7 mouse cellular contexts compared by ENCODE assay signal in genomic region chr5:125140151-125140699, GRCm38 (mm10). TPM values are rescaled to one million over a fixed set of nuclear protein-coding genes. Genes with fewer than 3 reads are reported as not detected.
A peak's percentile ranks its signal among the peaks of the same experiment; 100 is the strongest.
DNase-seq lines count a peak whose midpoint lies in the region; ATAC-seq and TF ChIP-seq lines count a peak whose summit lies in the region.

No protein-coding gene starts in this region.

- peak; percentile 52 for ATAC-seq in heart, embryonic 14.5 days (ENCODE audit: insufficient number of reproducible peaks, insufficient read depth, low FRiP score, low read depth)
- 0 out of 2 replicates have a peak, but pooled peaks have one; percentile 6 for ATAC-seq in kidney, postnatal 0 days (replicated peaks; ENCODE audit: low FRiP score, low read depth)
- 0 out of 2 replicates have a peak, but pooled peaks have one; percentile 10 for ATAC-seq in liver, embryonic 13.5 days (ENCODE audit: low read depth)

- no peak for TF ChIP-seq POLR2A in brain, embryonic 14.5 days (IDR thresholded peaks at IDR 0.05; ENCODE audit: borderline replicate concordance, extremely low read depth, insufficient read depth, insufficient read length, poor library complexity, severe bottlenecking)
- no peak for TF ChIP-seq POLR2A in olfactory bulb, adult 2 months (IDR thresholded peaks at IDR 0.05; ENCODE audit: insufficient read depth, low read depth, low read length)

- no peaks in the 10 kb centered on the region for H3K36me3 ChIP-seq in heart, embryonic 14.5 days (ENCODE audit: control insufficient read depth, insufficient read depth, low read length)
- no peaks in the 10 kb centered on the region for H3K36me3 ChIP-seq in kidney, postnatal 0 days (ENCODE audit: insufficient read depth, low read length)
- H3K36me3 ChIP-seq in liver, embryonic 13.5 days = no peaks in the 10 kb centered on the region

- no peak for TF ChIP-seq CTCF in brain, embryonic 14.5 days (IDR thresholded peaks at IDR 0.05; ENCODE audit: borderline replicate concordance, extremely low read depth, insufficient read depth, insufficient read length)
- TF ChIP-seq CTCF in kidney, postnatal 0 days (IDR thresholded peaks at IDR 0.05; ENCODE audit: low read depth) = no peak
- no peak for TF ChIP-seq CTCF in olfactory bulb, adult 2 months (IDR thresholded peaks at IDR 0.05; ENCODE audit: insufficient read depth, low read depth, low read length)

- H3K27ac ChIP-seq in heart, embryonic 14.5 days (replicated peaks in 1 of 2; ENCODE audit: control insufficient read depth in 1 of 2, insufficient read depth in 1 of 2, low read depth in 2 of 2, low read length in 2 of 2) = peak overlapping the region; percentile 96 to 98
- H3K27ac ChIP-seq in kidney, postnatal 0 days = peak overlapping the region; percentile 98
- H3K27ac ChIP-seq in liver, embryonic 13.5 days = peak overlapping the region; percentile 79
- peak overlapping the region; percentile 100 for H3K27ac ChIP-seq in olfactory bulb, adult 2 months (ENCODE audit: insufficient read depth, low read depth, low read length)

- H3K27me3 ChIP-seq in heart, embryonic 14.5 days (ENCODE audit: control insufficient read depth, insufficient read depth, low read length) = no peaks in the 10 kb centered on the region
- H3K27me3 ChIP-seq in kidney, postnatal 0 days (ENCODE audit: insufficient read depth, low read length) = no peaks in the 10 kb centered on the region
- H3K27me3 ChIP-seq in liver, embryonic 13.5 days = no peaks in the 10 kb centered on the region

- WGBS in heart, embryonic 14.5 days = 4% methylated on average over 18 of the region's 19 CpGs
- WGBS in kidney, postnatal 0 days = 32% methylated on average over 19 of the region's 19 CpGs
- WGBS in liver, embryonic 13.5 days (ENCODE audit: insufficient replicate concordance) = 61% methylated on average over 19 of the region's 19 CpGs
- 10% methylated on average over 19 of the region's 19 CpGs for WGBS in olfactory bulb, adult 2 months

- peaks cover 66 to 76% of the 10 kb centered on the region in 2 experiments for H3K4me1 ChIP-seq in heart, embryonic 14.5 days (ENCODE audit: control insufficient read depth in 2 of 2, insufficient read depth in 2 of 2, low read length in 2 of 2)
- peaks cover 63% of the 10 kb centered on the region for H3K4me1 ChIP-seq in kidney, postnatal 0 days (replicated peaks; ENCODE audit: insufficient read depth, low read length)
- H3K4me1 ChIP-seq in liver, embryonic 13.5 days (replicated peaks) = peaks cover 70% of the 10 kb centered on the region
- H3K4me1 ChIP-seq in olfactory bulb, adult 2 months (ENCODE audit: control insufficient read depth, insufficient read depth, low read length) = peaks cover 78% of the 10 kb centered on the region

- H3K9ac ChIP-seq in heart, embryonic 14.5 days (ENCODE audit: low read length) = peak overlapping the region; percentile 71
- peak overlapping the region; percentile 52 for H3K9ac ChIP-seq in kidney, postnatal 0 days (ENCODE audit: low read depth, low read length)
- 0 out of 2 replicates have a peak overlapping the region, but pooled peaks have one; percentile 41 for H3K9ac ChIP-seq in liver, embryonic 13.5 days

- H3K4me2 ChIP-seq in heart, embryonic 14.5 days (ENCODE audit: low read length) = peak overlapping the region; percentile 76
- peak overlapping the region; percentile 58 for H3K4me2 ChIP-seq in kidney, postnatal 0 days (ENCODE audit: low read length)
- H3K4me2 ChIP-seq in liver, embryonic 13.5 days = peak overlapping the region; percentile 39

- no peaks in the 10 kb centered on the region for H3K9me3 ChIP-seq in heart, embryonic 14.5 days (ENCODE audit: control insufficient read depth, low read length)
- H3K9me3 ChIP-seq in kidney, postnatal 0 days (replicated peaks; ENCODE audit: low read length) = no peaks in the 10 kb centered on the region
- no peaks in the 10 kb centered on the region for H3K9me3 ChIP-seq in liver, embryonic 13.5 days (replicated peaks)

- peak overlapping the region; percentile 36 to 38 for H3K4me3 ChIP-seq in heart, embryonic 14.5 days (ENCODE audit: control insufficient read depth in 1 of 2, insufficient read depth in 1 of 2, low read depth in 1 of 2, low read length in 2 of 2)
- peak overlapping the region; percentile 24 for H3K4me3 ChIP-seq in kidney, postnatal 0 days (replicated peaks; ENCODE audit: low read depth, low read length)
- 0 out of 2 replicates have a peak overlapping the region, but pooled peaks have one; percentile 10 for H3K4me3 ChIP-seq in liver, embryonic 13.5 days (replicated peaks)
- peak overlapping the region; percentile 31 for H3K4me3 ChIP-seq in olfactory bulb, adult 2 months (ENCODE audit: insufficient read depth, low read depth, low read length)

- DNase-seq in brain, embryonic 14.5 days (ENCODE audit: low read depth) = peak; percentile 95
- peak; percentile 77 for DNase-seq in fibroblast of lung, adult 2 months (ENCODE audit: low read depth)
- no peak for DNase-seq in kidney, postnatal 0 days (ENCODE audit: low spot score)
- DNase-seq in liver, embryonic 13.5 days = no peak
- no peak for DNase-seq in thymus, postnatal 14 days

RNA-seq across cellular contexts. Expression of gene Ncor2, which starts 38.8 kb away (rescaled TPM):
- polyA plus RNA-seq in brain, embryonic 14.5 days (2012; rRNA removed) = 31.6 and 71.5 TPM in 2 replicates
- polyA plus RNA-seq in heart, embryonic 14.5 days (2014; fragmentation: Nextera tagmentation; extraction: Ambion mirVana) = 16.2 and 17.6 TPM in 2 replicates
- polyA plus RNA-seq in kidney, postnatal 0 days (2015; fragmentation: Nextera tagmentation; extraction: Ambion mirVana) = 14.6 and 15.5 TPM in 2 replicates
- polyA plus RNA-seq in liver, embryonic 13.5 days (2015; fragmentation: Nextera tagmentation; extraction: Ambion mirVana) = 3.9 and 4.5 TPM in 2 replicates
- not detected in 2 replicates for polyA plus RNA-seq in olfactory bulb, adult 2 months (2012; ENCODE audit: insufficient read depth, insufficient read length, low replicate concordance, missing spikeins)

Comparison
In these comparisons a context has a peak if more than half of its experiments do, and no peak if none do; other contexts are left out.
1. DNase-seq: peak in brain, embryonic 14.5 days (single experiment) and fibroblast of lung, adult 2 months (single experiment); none in kidney, postnatal 0 days (single experiment), liver, embryonic 13.5 days (single experiment) and thymus, postnatal 14 days (single experiment).
2. Peak in every context shown above with its lines, with median percentiles within 50 percentile points of each other: ATAC-seq, H3K27ac ChIP-seq, H3K4me2 ChIP-seq, H3K4me3 ChIP-seq and H3K9ac ChIP-seq.